Mouse (Mus musculus) midbrain, postnatal 0 days (tissue): ENCODE measurements at regions not wholly inside any gene's neighbourhood (a gene's known extent, or its start where the extent isn't known, plus 50 kb on each side); places are given as distances from the start of the nearest gene placed in this dataset.

Experiments used
- ATAC-seq: fragments of 200-750 bp; cut with Nextera tagmentation; 2 replicates; pipeline ENCODE4 v1.8.0; 2017; ENCODE audit warnings: moderate number of reproducible peaks, mild to moderate bottlenecking, moderate TSS enrichment, moderate library complexity; ENCODE audit not compliant: low FRiP score
- DNase-seq: peaks from one replicate; pipeline ENCODE4 v3.0.0-alpha.2; 2015; ENCODE audit warnings: low spot score
- H3K27ac ChIP-seq: fragments of 300-500 bp; sonication (generic); 2 replicates; pipeline ENCODE4 v1.5.1; 2014; ENCODE audit warnings: low read depth, mild to moderate bottlenecking, low read length, mixed read lengths
- H3K27me3 ChIP-seq: fragments of 300-500 bp; sonication (generic); 2 replicates; pipeline ENCODE4 v1.6.1; 2014; ENCODE audit warnings: low read length, control low read depth, mixed read lengths; ENCODE audit not compliant: insufficient read depth
- H3K36me3 ChIP-seq: fragments of 300-500 bp; sonication (generic); 2 replicates; pipeline ENCODE4 v1.6.1; 2014; ENCODE audit warnings: low read length, control low read depth, mixed read lengths; ENCODE audit not compliant: insufficient read depth
- H3K4me1 ChIP-seq: fragments of 300-500 bp; sonication (generic); 2 replicates; pipeline ENCODE4 v1.6.1; 2014; ENCODE audit warnings: mild to moderate bottlenecking, control low read depth, antibody characterized with exemption, low read length, mixed read lengths; ENCODE audit not compliant: insufficient read depth
- H3K4me2 ChIP-seq: fragments of 300-500 bp; sonication (generic); 2 replicates; pipeline ENCODE4 v1.6.1; 2014; ENCODE audit warnings: low read depth, mild to moderate bottlenecking, low read length, mixed read lengths; ENCODE audit not compliant: poor library complexity, severe bottlenecking
- H3K4me3 ChIP-seq: fragments of 300-500 bp; sonication (generic); 2 replicates; pipeline ENCODE4 v1.5.1; 2014; ENCODE audit warnings: low read depth, mild to moderate bottlenecking, low read length, moderate library complexity
- H3K9ac ChIP-seq: fragments of 300-500 bp; sonication (generic); replicated peaks from 2 replicates; pipeline ENCODE4 v1.6.1; 2014; ENCODE audit warnings: mild to moderate bottlenecking, low read length, moderate library complexity, mixed read lengths; ENCODE audit not compliant: poor library complexity, severe bottlenecking
- H3K9me3 ChIP-seq: fragments of 300-500 bp; sonication (generic); 2 replicates; pipeline ENCODE4 v1.6.1; 2016; ENCODE audit warnings: low read length, control low read depth
- CTCF ChIP-seq: IDR thresholded peaks from 2 replicates; pipeline ENCODE4 v1.5.1; 2016; ENCODE audit warnings: antibody characterized with exemption, mild to moderate bottlenecking
- WGBS: fragments of 180-500 bp; shearing (Covaris S2); extraction: QIAGEN DNeasy Blood & Tissue Kit; methylation state at CpG from one replicate; pipeline ENCODE4 v1.1.7; 2014; 5-methylcytosine and 5-hydroxymethylcytosine counted together

GRCm38 (mm10) chr3:119503471-119503972 is 280.7 kb downstream of the Ptbp2 start:
- no peak overlapping the region for H3K9ac ChIP-seq
- no peaks in the 10 kb centered on the region for H3K4me1 ChIP-seq
- H3K27ac ChIP-seq, result no peak overlapping the region
- H3K9me3 ChIP-seq, result no peaks in the 10 kb centered on the region
- DNase-seq, result no peak
- ATAC-seq, result no peak
- H3K4me2 ChIP-seq, result no peak overlapping the region
- WGBS, result 94% methylated on average over 1 of the region's 1 CpGs
- no peak overlapping the region for H3K4me3 ChIP-seq
- no peaks in the 10 kb centered on the region for H3K36me3 ChIP-seq
- TF ChIP-seq CTCF, result no peak
- no peaks in the 10 kb centered on the region for H3K27me3 ChIP-seq

- WGBS, result 40% methylated on average over 20 of the region's 20 CpGs
- TF ChIP-seq CTCF, result no peak
- peak overlapping the region; percentile 38 for H3K27ac ChIP-seq
- H3K9ac ChIP-seq, result 0 out of 2 replicates have a peak overlapping the region, but pooled peaks have one; percentile 33
- H3K36me3 ChIP-seq, result no peaks in the 10 kb centered on the region
- no peaks in the 10 kb centered on the region for H3K9me3 ChIP-seq
- peak overlapping the region; percentile 42 for H3K4me2 ChIP-seq
- H3K4me3 ChIP-seq, result peak overlapping the region; percentile 23
- ATAC-seq (no peak), DNase-seq (peak; percentile 86)
- no peaks in the 10 kb centered on the region for H3K4me1 ChIP-seq
- H3K27me3 ChIP-seq, result no peaks in the 10 kb centered on the region
Measured at GRCm38 (mm10) chr3:119498711-119499110, 285.6 kb downstream of the Ptbp2 start.

- ATAC-seq, result no peak
- no peak overlapping the region for H3K9ac ChIP-seq
- 30% methylated on average over 7 of the region's 7 CpGs for WGBS
Measured at GRCm38 (mm10) chr3:119497880-119498279, 286.4 kb downstream of the Ptbp2 start.

GRCm38 (mm10) chr3:119494580-119494979 is 289.7 kb downstream of the Ptbp2 start:
- Histone ChIP-seq H3K36me3 (no peaks in the 10 kb centered on the region), H3K4me1 (no peaks in the 10 kb centered on the region), H3K27ac (no peak overlapping the region), H3K4me2 (no peak overlapping the region), H3K4me3 (no peak overlapping the region), H3K9ac (no peak overlapping the region), H3K9me3 (no peaks in the 10 kb centered on the region), H3K27me3 (no peaks in the 10 kb centered on the region)
- ATAC-seq (no peak), DNase-seq (no peak)
- WGBS, result 90% methylated on average over 5 of the region's 5 CpGs
- TF ChIP-seq CTCF, result no peak

More at GRCm38 (mm10) chr3:119497880-119498279, 286.4 kb downstream of the Ptbp2 start:
- Histone ChIP-seq H3K27me3 (no peaks in the 10 kb centered on the region), H3K9me3 (no peaks in the 10 kb centered on the region), H3K4me3 (no peak overlapping the region), H3K36me3 (no peaks in the 10 kb centered on the region), H3K4me2 (no peak overlapping the region), H3K27ac (no peak overlapping the region), H3K4me1 (no peaks in the 10 kb centered on the region)
- no peak for TF ChIP-seq CTCF
- DNase-seq, result no peak

- DNase-seq, result no peak
- no peaks in the 10 kb centered on the region for H3K36me3 ChIP-seq
- no peak overlapping the region for H3K27ac ChIP-seq
Measured at GRCm38 (mm10) chr3:119492627-119493026, 291.6 kb downstream of the Ptbp2 start.

GRCm38 (mm10) chr3:119489336-119489735 is 294.9 kb downstream of the Ptbp2 start:
- ATAC-seq (no peak), DNase-seq (peak; percentile 57)
- Histone ChIP-seq H3K27me3 (no peaks in the 10 kb centered on the region), H3K4me2 (no peak overlapping the region), H3K9ac (no peak overlapping the region), H3K9me3 (0 out of 2 replicates have a peak, but pooled peaks cover 4% of the 10 kb centered on the region), H3K4me3 (no peak overlapping the region), H3K36me3 (no peaks in the 10 kb centered on the region), H3K4me1 (no peaks in the 10 kb centered on the region), H3K27ac (no peak overlapping the region)
- no peak for TF ChIP-seq CTCF

More at GRCm38 (mm10) chr3:119492627-119493026, 291.6 kb downstream of the Ptbp2 start:
- Histone ChIP-seq H3K9me3 (no peaks in the 10 kb centered on the region), H3K4me2 (no peak overlapping the region), H3K4me3 (no peak overlapping the region), H3K9ac (no peak overlapping the region), H3K4me1 (no peaks in the 10 kb centered on the region), H3K27me3 (no peaks in the 10 kb centered on the region)
- no peak for TF ChIP-seq CTCF
- WGBS, result 68% methylated on average over 1 of the region's 1 CpGs
- no peak for ATAC-seq
